Mouse (Mus musculus) lung, adult 2 months (tissue): ENCODE results near the gene Prrt1. TPM values are rescaled to one million over a fixed set of nuclear protein-coding genes. Genes with fewer than 3 reads are reported as not detected.

Experiments used
- DNase-seq: peaks from one replicate; pipeline ENCODE4 v3.0.0; 2022
- H3K4me1 ChIP-seq: fragments of 200-500 bp; 2 replicates; pipeline ENCODE4 v1.6.1; 2011; ENCODE audit warnings: low read length; ENCODE audit not compliant: control insufficient read depth, insufficient read depth
- H3K4me3 ChIP-seq: fragments of 200-500 bp; replicated peaks from 2 replicates; pipeline ENCODE3; 2011; ENCODE audit warnings: low read depth, mild to moderate bottlenecking, control low read depth, low read length; ENCODE audit errors: extremely low read depth
- CTCF ChIP-seq: fragments of 200-500 bp; IDR thresholded peaks from 2 replicates; pipeline ENCODE4 v1.5.1; 2011; ENCODE audit warnings: mild to moderate bottlenecking, low read length, control low read depth; ENCODE audit not compliant: insufficient read depth
- POLR2A ChIP-seq: fragments of 200-500 bp; IDR thresholded peaks from 2 replicates; pipeline ENCODE4 v1.6.1; 2011; ENCODE audit warnings: low read depth, mild to moderate bottlenecking, control low read depth, low read length, borderline replicate concordance; ENCODE audit errors: extremely low read depth
- WGBS: fragments of 180-500 bp; shearing (Covaris S2); methylation state at CpG from one replicate; pipeline ENCODE4 v1.1.7; 2018; 5-methylcytosine and 5-hydroxymethylcytosine counted together
- polyA plus RNA-seq: library from polyadenylated mRNA; depleted of rRNA; stranded (reverse); fragments of >200 nt; gene quantifications from 2 replicates; pipeline ENCODE4 v1.2.3, GENCODE M21; 2012

The Prrt1 gene
- polyA plus RNA-seq, 1 experiment: 5.2 TPM

DNA sequence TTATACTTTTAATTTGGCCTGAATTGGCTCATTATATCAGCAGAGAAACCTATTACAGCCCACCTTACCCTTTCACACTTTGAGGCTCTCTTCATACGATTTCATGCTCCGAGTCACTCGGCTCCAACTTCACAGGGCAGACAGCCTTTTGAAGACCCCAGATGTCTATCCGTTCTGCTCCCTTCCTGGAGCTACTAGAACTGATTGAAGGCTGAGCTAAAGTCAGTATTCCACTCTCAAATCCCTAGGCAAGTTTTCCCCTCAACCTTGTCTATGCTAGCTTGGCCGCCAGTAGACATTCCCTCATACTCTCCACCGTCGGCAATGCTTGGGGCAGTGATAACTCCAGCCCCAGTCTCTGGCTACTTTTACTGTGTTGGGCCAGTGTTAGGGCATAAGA is 40.1 kb upstream of the Prrt1 start:
- no peak for DNase-seq
- Histone ChIP-seq H3K4me3 (peak overlapping the region; percentile 42), H3K4me1 (peaks cover 19% of the 10 kb centered on the region)
- WGBS: 33% methylated on average over 7 of the region's 7 CpGs
- TF ChIP-seq POLR2A: no peak
- TF ChIP-seq CTCF: no peak

DNA sequence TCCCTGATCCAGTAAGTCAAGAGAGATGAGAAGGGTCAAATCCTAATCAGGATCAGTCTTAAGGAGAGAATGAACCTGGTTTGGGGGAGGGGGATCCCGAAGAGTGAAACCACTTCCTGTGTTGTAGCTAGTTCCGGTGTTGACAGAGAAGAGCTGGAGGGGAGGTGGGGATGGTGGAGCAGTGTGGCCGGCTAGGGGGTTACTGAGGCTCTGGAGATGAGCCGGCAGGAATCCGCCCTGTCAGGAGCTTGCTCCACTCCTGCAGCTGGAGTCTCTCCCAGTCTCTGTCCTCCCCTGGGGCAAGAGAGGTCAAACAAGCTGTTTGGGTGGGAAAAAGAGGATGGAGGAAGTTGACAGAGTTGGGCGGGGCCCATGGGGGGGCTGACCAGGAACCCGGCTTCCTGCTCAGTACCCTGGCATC is 39.6 kb upstream of the Prrt1 start, which contains the start of gene Gpsm3:
Gpsm3 (plus strand) TSS at position 126 of the 421 bp plus-strand sequence.
- peak; percentile 46 for DNase-seq
- Histone ChIP-seq H3K4me1 (peaks cover 19% of the 10 kb centered on the region), H3K4me3 (peak within 1 kb of the TSS; percentile 56)
- WGBS: 10% methylated on average over 7 of the region's 7 CpGs
- TF ChIP-seq CTCF (no peak), POLR2A (peak; percentile 73; the same call in 1 of the 2 replicates)

DNA sequence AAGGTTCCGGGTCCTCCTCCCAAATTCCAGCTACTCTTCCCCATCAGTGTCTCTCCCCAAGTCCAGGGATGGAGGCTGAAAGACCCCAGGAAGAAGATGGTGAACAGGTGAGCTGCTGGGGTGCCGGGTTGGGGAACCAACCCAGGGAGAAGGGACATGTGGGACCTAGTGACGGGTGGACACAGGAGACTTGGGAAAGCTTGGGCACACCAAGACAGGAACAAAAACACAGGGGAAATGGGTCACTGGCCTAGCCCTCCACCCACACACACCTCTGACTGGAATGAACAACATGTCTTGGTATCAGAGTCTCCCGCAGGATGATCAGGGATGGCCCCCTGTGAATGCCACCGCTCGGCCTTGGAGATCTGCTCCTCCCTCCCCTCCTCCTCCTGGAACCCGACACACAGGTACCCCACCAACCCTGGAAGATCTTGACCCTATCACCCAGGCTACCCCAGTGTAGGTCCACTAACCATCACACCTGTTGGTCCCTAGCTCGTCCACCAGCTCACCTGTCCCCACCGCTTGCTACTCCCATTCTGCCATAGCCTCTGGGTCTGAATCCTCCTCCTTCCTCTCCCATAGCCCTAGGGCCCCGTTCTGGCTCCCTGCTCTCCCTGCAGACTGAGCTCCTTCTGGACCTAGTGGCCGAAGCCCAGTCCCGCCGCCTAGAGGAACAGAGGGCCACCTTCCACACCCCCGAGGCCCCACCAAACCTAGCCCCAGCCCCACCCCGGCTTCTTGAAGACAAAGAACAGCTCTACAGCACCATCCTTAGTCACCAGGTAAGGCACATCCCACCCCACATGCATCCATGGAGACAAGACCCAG is 39.0 kb upstream of the Prrt1 start:
- H3K4me1 ChIP-seq: peaks cover 19% of the 10 kb centered on the region
- WGBS: 60% methylated on average over 15 of the region's 15 CpGs
- TF ChIP-seq CTCF (no peak), POLR2A (no peak)
- DNase-seq: no peak
- peak overlapping the region; percentile 55 for H3K4me3 ChIP-seq

DNA sequence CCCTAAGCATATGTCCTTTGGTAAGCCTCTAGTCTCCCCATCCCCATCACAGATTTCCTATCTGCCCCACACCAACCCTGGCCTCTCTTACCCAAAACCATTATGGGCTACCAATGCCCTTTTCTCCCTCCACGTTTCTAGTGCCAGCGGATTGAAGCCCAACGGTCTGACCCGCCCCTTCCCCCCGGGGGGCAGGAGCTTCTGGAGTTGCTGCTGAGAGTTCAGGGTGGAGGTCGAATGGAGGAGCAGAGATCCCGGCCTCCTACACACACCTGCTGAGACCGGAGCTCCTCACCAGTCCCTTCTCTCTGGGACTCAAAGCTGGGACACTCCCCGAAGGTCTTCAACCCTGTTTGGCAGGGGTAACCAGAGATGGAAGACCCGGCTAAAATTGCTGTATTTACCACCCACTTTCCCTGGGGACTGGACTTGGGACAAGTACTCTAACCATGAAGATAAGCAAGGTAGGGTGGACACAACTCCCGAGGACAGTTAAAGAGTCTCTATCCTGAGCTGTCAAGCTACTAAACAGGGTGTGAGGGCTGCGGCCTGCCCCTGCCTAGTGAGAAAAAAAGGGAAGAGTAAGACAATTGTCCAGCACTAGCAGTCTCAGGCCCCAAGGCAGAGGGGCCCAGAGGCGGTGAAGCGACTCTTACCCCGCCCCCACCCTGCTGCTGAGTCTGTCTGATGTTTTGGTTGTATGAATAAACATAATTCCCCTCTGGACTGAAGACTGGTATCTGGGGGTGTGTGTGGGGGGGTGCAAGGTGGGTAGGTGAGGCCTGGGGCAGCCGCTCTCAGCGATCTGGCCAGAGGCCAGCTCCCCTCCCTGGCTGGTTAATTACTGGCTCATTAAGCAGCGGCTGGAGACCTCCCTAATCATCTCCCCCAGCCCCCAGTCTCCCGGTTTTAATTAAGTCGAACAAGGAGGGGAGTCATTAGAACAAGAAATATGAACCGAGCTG is 38.0 kb upstream of the Prrt1 start, which contains the start of gene Pbx2:
Pbx2 (plus strand) TSS at position 238 of the 965 bp plus-strand sequence.
- DNase-seq: peak; percentile 50
- 6% methylated on average over 21 of the region's 21 CpGs for WGBS
- TF ChIP-seq CTCF: no peak
- no peak for TF ChIP-seq POLR2A
- Histone ChIP-seq H3K4me3 (peak within 1 kb of the TSS; percentile 61), H3K4me1 (peaks cover 18% of the 10 kb centered on the region)

DNA sequence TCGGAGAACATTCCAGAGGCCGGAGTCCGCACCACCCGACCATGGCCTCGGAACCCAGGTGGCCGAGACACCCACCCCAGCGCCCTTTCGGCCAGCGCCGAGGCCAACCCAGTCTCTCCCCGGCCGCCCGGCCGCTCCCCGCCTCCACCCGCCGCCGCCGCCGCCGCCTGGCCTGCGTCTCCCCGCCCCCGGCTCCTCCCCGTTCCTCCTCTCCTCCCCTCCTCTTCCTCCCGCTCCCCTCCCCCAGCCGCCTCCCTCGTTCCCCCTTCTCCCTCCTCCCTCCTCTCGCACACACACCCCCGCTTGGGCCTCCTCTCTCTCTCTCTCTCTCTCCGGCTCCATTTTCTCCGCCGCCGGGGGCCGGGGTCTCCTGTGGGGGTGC is 37.3 kb upstream of the Prrt1 start:
- Histone ChIP-seq H3K4me1 (peaks cover 11% of the 10 kb centered on the region), H3K4me3 (peak overlapping the region; percentile 61)
- WGBS: 1% methylated on average over 25 of the region's 35 CpGs
- peak; percentile 82 for DNase-seq
- no peak for TF ChIP-seq CTCF
- peak; percentile 89; the same call in 1 of the 2 replicates for TF ChIP-seq POLR2A

DNA sequence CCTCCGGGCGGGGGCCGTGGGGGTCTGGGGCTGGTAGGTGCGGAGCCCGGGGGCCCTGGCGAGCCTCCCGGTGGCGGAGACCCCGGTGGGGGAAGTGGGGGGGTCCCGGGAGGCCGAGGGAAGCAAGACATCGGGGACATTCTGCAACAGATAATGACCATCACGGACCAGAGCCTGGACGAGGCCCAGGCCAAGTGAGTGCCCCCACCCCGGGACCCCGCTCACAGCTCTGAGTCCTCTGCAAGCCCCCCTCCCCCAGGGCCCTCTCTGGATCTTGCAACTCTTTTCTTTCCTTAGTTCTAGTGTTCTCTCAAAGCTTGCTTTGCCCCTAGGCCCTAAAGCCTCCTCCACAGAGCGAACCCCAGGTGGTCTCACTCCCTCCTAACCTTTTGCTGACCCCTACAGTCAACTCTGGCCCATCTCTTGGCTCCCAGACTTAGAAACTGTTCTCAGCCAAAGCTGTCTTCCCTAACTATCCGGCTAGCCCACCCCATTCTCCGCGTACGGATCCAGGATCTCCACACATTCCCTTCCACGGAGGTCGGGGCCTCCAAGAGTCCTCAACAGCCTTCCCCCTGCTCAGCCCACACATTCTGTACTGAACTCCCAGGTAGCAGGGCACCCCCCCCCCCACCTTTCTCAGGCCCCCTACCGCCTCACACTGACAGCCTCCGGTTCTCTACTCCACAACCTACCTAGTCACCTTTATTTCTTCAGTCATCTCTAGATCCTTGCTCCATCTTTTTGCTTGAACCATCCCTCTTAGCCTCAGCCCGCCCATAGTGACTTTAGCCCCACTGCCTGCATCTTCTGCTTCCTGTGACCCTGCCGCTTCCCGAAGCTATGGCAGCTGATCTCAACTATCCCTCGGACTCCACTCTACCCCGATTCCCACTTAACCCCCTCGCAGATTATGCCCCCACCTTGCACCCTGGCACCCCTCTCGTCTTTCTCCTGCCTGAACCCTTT is 36.5 kb upstream of the Prrt1 start:
- Histone ChIP-seq H3K4me1 (peaks cover 10% of the 10 kb centered on the region), H3K4me3 (peak overlapping the region; percentile 39)
- TF ChIP-seq POLR2A (0 out of 2 replicates have a peak, but pooled peaks have one; percentile 32), CTCF (no peak)
- WGBS: 1% methylated on average over 32 of the region's 32 CpGs
- peak; percentile 40 for DNase-seq

DNA sequence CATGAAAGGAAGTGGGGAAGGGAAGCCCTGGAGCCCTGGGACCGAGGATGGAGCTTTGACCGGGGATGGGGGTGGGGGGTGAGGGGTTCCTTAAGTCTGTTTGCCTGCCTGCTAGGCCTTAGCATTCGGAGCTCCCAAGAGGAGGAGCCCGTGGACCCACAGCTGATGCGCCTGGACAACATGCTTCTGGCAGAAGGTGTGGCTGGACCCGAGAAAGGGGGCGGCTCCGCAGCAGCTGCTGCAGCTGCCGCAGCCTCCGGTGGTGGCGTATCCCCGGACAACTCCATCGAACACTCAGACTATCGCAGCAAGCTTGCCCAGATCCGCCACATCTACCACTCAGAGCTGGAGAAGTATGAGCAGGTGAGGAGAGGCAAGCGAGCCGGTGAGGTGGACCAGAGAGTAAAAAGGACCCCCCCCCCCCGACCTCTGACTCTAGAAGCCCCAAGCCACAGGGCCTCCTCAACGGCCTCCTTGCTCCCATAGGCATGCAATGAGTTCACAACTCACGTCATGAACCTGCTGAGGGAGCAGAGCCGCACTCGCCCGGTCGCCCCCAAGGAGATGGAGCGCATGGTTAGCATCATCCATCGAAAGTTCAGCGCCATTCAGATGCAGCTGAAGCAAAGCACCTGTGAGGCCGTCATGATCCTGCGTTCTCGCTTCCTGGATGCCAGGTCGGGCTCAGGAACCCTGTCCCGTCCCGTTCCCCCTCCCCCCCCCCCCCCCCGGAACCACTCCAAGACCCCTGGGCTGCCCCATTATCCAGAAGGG is 35.4 kb upstream of the Prrt1 start:
- no peak overlapping the region for H3K4me3 ChIP-seq
- TF ChIP-seq POLR2A (no peak), CTCF (no peak)
- 48% methylated on average over 34 of the region's 34 CpGs for WGBS
- no peak for DNase-seq
- H3K4me1 ChIP-seq: 0 out of 2 replicates have a peak, but pooled peaks cover 3% of the 10 kb centered on the region

DNA sequence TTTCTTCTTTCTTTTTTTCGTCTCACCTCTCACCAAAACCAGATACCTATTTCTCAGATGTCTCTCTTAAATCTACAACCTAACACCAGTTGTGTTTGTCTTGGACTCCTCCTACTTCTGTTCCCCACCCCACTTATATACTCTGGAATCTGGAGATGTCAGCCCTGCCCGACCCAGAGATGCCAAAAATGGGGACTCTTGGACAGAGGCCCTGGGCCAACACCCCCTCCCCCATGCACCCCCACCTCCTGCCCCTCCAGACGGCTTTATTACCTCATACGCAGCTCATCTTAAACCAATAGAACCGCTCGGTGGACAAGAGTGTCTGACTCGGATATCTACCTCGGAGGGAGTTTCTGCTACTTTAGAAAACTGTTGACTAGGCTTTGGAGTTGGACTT is 33.2 kb upstream of the Prrt1 start:
- 55% methylated on average over 8 of the region's 8 CpGs for WGBS
- H3K4me3 ChIP-seq: no peak overlapping the region
- TF ChIP-seq CTCF: no peak
- DNase-seq: no peak
- no peaks in the 10 kb centered on the region for H3K4me1 ChIP-seq
